Mouse (Mus musculus) erythroblast, embryonic 14.5 days (primary cell): ENCODE results near the gene Angel1.

Experiments
- GATA1 ChIP-seq: IDR thresholded peaks from 2 replicates; pipeline ENCODE4 v1.6.1; 2012; ENCODE audit warnings: low read length, inconsistent platforms, mixed read lengths
- TAL1 ChIP-seq: IDR thresholded peaks from 3 replicates; pipeline ENCODE4 v1.6.1; 2012; ENCODE audit warnings: low read length, inconsistent platforms, mixed read lengths

- TF ChIP-seq TAL1 (no peak), GATA1 (no peak)
Observed at GRCm38 (mm10) chr12:86725706-86726105, 554 bp downstream of the Angel1 start.
